Mouse (Mus musculus) olfactory bulb, adult 2 months (tissue): ENCODE results near the gene Fam186a.

Experiments
- CTCF ChIP-seq: fragments of 200-500 bp; IDR thresholded peaks from 2 replicates; pipeline ENCODE4 v1.5.1; 2012; ENCODE audit warnings: low read depth, mild to moderate bottlenecking, low read length, moderate library complexity; ENCODE audit not compliant: insufficient read depth
- POLR2A ChIP-seq: fragments of 200-500 bp; IDR thresholded peaks from 2 replicates; pipeline ENCODE4 v1.6.1; 2012; ENCODE audit warnings: mild to moderate bottlenecking, low read depth, low read length, moderate library complexity; ENCODE audit not compliant: insufficient read depth

- TF ChIP-seq CTCF (no peak), POLR2A (no peak)
These were observed 7.8 kb upstream of the Fam186a start for GRCm38 (mm10) chr15:99974476-99975220.
